Mouse (Mus musculus) erythroblast, embryonic 14.5 days (primary cell): ENCODE measurements around the gene Pcdh7.

ENCODE experiments used
- GATA1 ChIP-seq: IDR thresholded peaks from 2 replicates; pipeline ENCODE4 v1.6.1; 2012; ENCODE audit warnings: low read length, inconsistent platforms, mixed read lengths
- TAL1 ChIP-seq: IDR thresholded peaks from 3 replicates; pipeline ENCODE4 v1.6.1; 2012; ENCODE audit warnings: low read length, inconsistent platforms, mixed read lengths

DNA sequence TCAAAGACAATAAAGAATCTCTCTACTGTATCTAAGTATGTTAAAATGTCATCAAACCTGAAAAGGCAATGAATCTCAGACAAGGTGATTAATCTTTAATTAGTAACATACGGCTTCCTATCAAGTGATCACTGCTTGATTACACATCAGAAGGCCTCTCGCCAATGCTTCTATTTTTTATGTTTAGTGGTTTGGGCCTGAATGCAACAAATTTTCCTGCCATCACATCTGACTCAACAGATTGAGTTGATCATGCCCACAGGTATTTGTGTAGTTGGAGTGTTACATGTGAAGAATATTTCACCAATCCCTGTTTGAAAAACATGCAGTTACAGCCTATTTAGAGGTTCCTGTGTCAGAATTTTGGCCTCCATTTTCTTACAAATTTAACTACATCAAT, 225.8 kb downstream of the Pcdh7 start:
- TF ChIP-seq GATA1 (no peak), TAL1 (no peak)
